Mouse (Mus musculus) mouse embryonic stem cell (cell line): Measurements from ENCODE around the gene Hmgn1.
"Not testable (repeated sequence)": the region's sequence is repeated elsewhere in the genome, so short reads cannot be mapped to it uniquely, and the experiment has no call there.

Experiments used
- in situ Hi-C, 2 experiments: fragments of 300-500 bp; cut with MboI; formaldehyde crosslinking; loops; 1 replicate in 1 of 2; 3 replicates in 1 of 2; pipeline ENCODE4 v1.14.3; 2019 to 2020; ENCODE audit warnings: low sequenced_read_pairs in 2 of 2, low pct_unique_long_range_greater_than_20kb in 1 of 2, mixed read lengths in 1 of 2; ENCODE audit not compliant: unreplicated experiment in 1 of 2

The Hmgn1 gene

GRCm38 (mm10) chr16:96144748-96145109 is 17.2 kb upstream of the Hmgn1 start:
- in situ Hi-C loops, result not testable (repeated sequence)

- in situ Hi-C loops, result no loop called here
These were observed 937 bp upstream of the Hmgn1 start for GRCm38 (mm10) chr16:96128466-96128865.

- in situ Hi-C loops, result no loop called here
These were observed 257 bp downstream of the Hmgn1 start for GRCm38 (mm10) chr16:96127288-96127656.

- in situ Hi-C loops, result no loop called here
These were observed 801 bp downstream of the Hmgn1 start for GRCm38 (mm10) chr16:96126684-96127171.

GRCm38 (mm10) chr16:96120022-96120623 is 7.4 kb downstream of the Hmgn1 start:
- in situ Hi-C loops, result loop anchor here in 1 of 2 experiments (25.0 kb wide), 1 partner anchor 217 kb away; no protein-coding TSS in a partner anchor

- in situ Hi-C loops, result loop anchor here (10.0 to 25.0 kb wide), 2 partner anchors 223 to 230 kb away; no protein-coding TSS in a partner anchor
These were observed 12.8 kb downstream of the Hmgn1 start for GRCm38 (mm10) chr16:96114729-96115128.

- in situ Hi-C loops, result loop anchor here (10.0 to 25.0 kb wide), 2 partner anchors 225 to 232 kb away; no protein-coding TSS in a partner anchor
These were observed 14.8 kb downstream of the Hmgn1 start for GRCm38 (mm10) chr16:96112769-96113168.

- in situ Hi-C loops, result loop anchor here (10.0 to 25.0 kb wide), 2 partner anchors 227 to 234 kb away; no protein-coding TSS in a partner anchor
These were observed 16.7 kb downstream of the Hmgn1 start for GRCm38 (mm10) chr16:96110655-96111345.

GRCm38 (mm10) chr16:96109673-96110072 is 17.9 kb downstream of the Hmgn1 start:
- in situ Hi-C loops, result loop anchor here (10.0 to 25.0 kb wide), 2 partner anchors 228 to 235 kb away; no protein-coding TSS in a partner anchor

- in situ Hi-C loops, result loop anchor here in 1 of 2 experiments (25.0 kb wide), 1 partner anchor 234 kb away; no protein-coding TSS in a partner anchor
These were observed 24.5 kb downstream of the Hmgn1 start for GRCm38 (mm10) chr16:96103036-96103435.

- in situ Hi-C loops, result not testable (repeated sequence)
These were observed 29.7 kb downstream of the Hmgn1 start for GRCm38 (mm10) chr16:96097811-96098210.

- in situ Hi-C loops, result no loop called here
These were observed 31.6 kb downstream of the Hmgn1 start for GRCm38 (mm10) chr16:96095966-96096365.

- in situ Hi-C loops, result no loop called here
These were observed 35.7 kb downstream of the Hmgn1 start for GRCm38 (mm10) chr16:96091515-96092504.

GRCm38 (mm10) chr16:96088120-96088519 is 39.4 kb downstream of the Hmgn1 start:
- in situ Hi-C loops, result no loop called here

GRCm38 (mm10) chr16:96087436-96087835 is 40.1 kb downstream of the Hmgn1 start:
- in situ Hi-C loops, result no loop called here

GRCm38 (mm10) chr16:96087001-96087400 is 40.5 kb downstream of the Hmgn1 start:
- in situ Hi-C loops, result no loop called here

- in situ Hi-C loops, result no loop called here
These were observed 41.9 kb downstream of the Hmgn1 start for GRCm38 (mm10) chr16:96085597-96085996.

- in situ Hi-C loops, result no loop called here
These were observed 44.3 kb downstream of the Hmgn1 start for GRCm38 (mm10) chr16:96083179-96083646.
